Mouse (Mus musculus): ENCODE measurements at regions not wholly inside any gene's neighbourhood (a gene's known extent, or its start where the extent isn't known, plus 50 kb on each side); places are given as distances from the start of the nearest gene placed in this dataset.

DNA sequence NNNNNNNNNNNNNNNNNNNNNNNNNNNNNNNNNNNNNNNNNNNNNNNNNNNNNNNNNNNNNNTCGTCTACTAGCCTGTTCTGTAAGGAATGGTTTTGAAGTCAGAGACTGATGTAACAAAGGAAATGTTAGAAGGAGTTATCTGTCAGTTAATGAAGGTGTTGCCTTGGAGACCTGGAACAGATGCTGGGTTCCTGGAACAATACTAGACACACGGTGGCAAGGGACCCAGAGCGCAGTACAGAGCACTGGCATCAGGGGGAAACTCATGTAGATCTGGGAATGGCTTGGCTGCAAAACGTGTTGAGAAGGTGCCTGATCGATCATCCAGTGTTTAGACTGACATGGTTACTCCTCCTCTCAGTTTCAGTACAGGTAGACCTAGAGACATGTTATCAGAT, 493.6 kb upstream of the Arid1b start:
- TF ChIP-seq HCFC1 (IDR thresholded peaks at IDR 0.05; ENCODE audit: borderline replicate concordance, insufficient read depth, low read length), result no peak
- no peak for TF ChIP-seq MAFK (IDR thresholded peaks at IDR 0.05; ENCODE audit: insufficient read depth, low read depth, low read length)
- no peak for TF ChIP-seq CHD2 (IDR thresholded peaks at IDR 0.05; ENCODE audit: low read depth, low read length)

All from ES-E14 (cell line).